Mouse (Mus musculus): ENCODE measurements around the gene Klhl28. TPM values are rescaled to one million over a fixed set of nuclear protein-coding genes. Genes with fewer than 3 reads are reported as not detected.

The Klhl28 gene
- polyA plus RNA-seq (2012; ENCODE audit: insufficient read depth, insufficient read length, missing spikeins): 15.8 and 17.3 TPM in 2 replicates

DNA sequence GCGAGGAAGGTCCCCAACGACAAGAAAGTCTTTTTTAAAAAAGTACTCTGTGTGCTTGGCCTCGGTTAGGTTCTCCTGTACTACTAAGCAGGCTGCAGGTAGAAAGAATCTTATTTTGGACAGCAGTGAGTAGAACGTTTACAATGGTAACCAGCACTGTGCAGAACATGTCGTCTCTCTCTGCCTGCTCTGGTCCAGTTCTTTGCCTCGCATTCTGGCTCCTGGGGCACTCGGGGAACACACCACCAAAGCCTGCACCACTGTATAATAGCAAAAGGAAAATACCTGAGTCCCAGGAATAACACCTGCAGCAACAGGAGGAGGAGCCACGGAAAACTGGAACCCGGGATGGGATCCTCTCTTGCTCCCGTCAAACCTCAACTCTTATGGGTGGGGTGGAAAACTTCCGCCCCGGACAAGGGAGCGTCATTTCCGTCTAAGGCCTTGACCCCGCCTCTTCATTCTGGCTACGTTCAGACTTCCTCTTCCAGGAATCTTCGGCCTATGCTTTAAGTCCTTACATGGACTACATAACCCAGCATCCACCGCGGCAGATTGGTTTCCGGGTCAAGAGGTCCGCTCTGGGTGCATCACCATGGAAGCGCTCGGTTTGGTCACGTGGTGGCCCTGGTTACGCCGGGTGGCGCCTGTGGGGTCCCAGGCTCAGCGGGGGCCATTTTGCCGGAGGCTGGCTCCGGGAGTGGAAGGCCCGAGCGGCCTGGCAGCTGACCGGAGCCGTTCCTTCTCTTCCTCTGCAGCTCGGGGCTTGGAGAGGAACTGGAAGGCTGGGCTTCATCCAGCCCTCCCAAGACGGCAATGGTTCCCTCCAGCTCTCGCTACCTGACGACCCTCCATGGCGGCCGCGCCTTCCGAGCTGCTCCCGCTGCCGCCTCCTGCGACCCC, at the start of gene Klhl28, which contains the start of gene Togaram1:
TSS of gene Klhl28 (minus strand) at position 411 of the 903 bp plus-strand sequence.
TSS of gene Togaram1 (plus strand) at position 681 of the 903 bp plus-strand sequence.
- TF ChIP-seq POLR2A (IDR thresholded peaks at IDR 0.05; ENCODE audit: borderline replicate concordance, low read depth, low read length) (peak; percentile 81), CTCF (IDR thresholded peaks at IDR 0.05; ENCODE audit: low read depth, low read length) (no peak)
- Histone ChIP-seq H3K4me1 (ENCODE audit: control insufficient read depth, insufficient read depth, low read length) (peaks cover 10% of the 10 kb centered on the region), H3K27ac (ENCODE audit: insufficient read depth, low read depth, low read length) (peak within 1 kb of the TSS; percentile 72), H3K4me3 (ENCODE audit: insufficient read depth, low read length) (peak within 1 kb of the TSS; percentile 99)

DNA sequence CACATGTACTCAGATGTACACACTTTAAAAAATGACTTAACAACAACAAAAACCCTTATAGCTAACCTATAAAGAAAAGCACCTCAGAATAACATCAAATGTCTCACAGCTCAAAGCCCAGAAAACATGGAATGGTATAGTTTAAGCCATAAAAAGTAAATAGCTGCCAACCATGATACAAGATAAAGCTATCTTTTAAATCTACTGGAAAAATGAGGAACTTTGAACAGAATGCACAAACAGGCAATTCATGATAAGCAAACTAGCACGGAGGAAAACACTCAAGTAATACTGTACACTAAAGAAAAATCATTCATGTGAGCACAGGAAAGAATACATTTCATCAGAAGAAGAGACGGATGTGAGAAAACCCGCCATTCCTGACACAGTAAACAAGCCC, 42.4 kb upstream of the Klhl28 start:
- Histone ChIP-seq H3K4me3 (ENCODE audit: insufficient read depth, low read length) (no peak overlapping the region), H3K27ac (ENCODE audit: insufficient read depth, low read depth, low read length) (no peak overlapping the region), H3K4me1 (ENCODE audit: control insufficient read depth, insufficient read depth, low read length) (no peaks in the 10 kb centered on the region)
- TF ChIP-seq CTCF (IDR thresholded peaks at IDR 0.05; ENCODE audit: low read depth, low read length) (no peak), POLR2A (IDR thresholded peaks at IDR 0.05; ENCODE audit: borderline replicate concordance, low read depth, low read length) (no peak)

DNA sequence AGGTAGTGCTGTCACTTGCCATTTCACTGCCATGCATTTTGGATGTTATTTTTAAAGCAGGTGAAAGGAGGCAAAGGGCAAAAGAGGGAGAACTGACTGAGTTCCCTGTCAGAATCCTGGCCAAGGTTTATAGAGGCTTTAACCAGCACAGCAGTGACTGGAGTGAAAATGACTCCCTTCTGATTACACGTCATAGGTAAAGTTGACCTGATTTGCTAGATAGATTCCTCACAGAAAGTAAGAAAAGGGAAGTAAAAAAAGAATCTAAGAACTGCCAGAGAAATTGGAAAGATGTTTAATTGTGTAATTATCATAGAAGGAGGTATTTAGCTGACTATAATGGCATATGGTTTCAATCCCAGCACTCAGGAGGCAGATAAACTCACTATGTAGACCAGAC, 12.2 kb upstream of the Klhl28 start:
- TF ChIP-seq POLR2A (IDR thresholded peaks at IDR 0.05; ENCODE audit: borderline replicate concordance, low read depth, low read length) (no peak), CTCF (IDR thresholded peaks at IDR 0.05; ENCODE audit: low read depth, low read length) (no peak)
- H3K4me3 ChIP-seq (ENCODE audit: insufficient read depth, low read length): no peak overlapping the region

DNA sequence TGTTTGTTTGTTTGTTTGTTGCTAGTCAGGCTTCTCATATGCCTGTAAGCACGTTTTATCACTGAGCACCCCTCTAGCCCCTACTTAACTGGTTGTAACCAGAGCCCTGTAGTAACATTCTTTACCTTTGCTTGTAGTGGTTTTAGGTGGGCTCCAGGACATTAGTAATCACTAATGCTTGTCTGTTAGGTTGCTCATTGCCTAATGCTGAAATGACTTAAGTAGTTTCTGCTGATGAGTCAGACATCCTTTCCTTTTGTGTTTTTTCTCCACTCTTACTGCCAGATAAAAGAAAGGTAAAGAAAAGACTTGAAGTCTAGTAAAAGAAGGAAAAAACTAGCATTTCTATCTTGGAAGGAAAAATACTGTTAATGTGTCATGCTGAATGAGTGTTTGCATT, 10.9 kb upstream of the Klhl28 start:
- no peak for TF ChIP-seq POLR2A (IDR thresholded peaks at IDR 0.05; ENCODE audit: borderline replicate concordance, low read depth, low read length)
- TF ChIP-seq CTCF (IDR thresholded peaks at IDR 0.05; ENCODE audit: low read depth, low read length): no peak
- Histone ChIP-seq H3K27ac (ENCODE audit: insufficient read depth, low read depth, low read length) (no peak overlapping the region), H3K4me1 (ENCODE audit: control insufficient read depth, insufficient read depth, low read length) (peaks cover 21% of the 10 kb centered on the region)

More for the DNA sequence above, 12.2 kb upstream of the Klhl28 start:
- H3K27ac ChIP-seq (ENCODE audit: insufficient read depth, low read depth, low read length): no peak overlapping the region
- H3K4me1 ChIP-seq (ENCODE audit: control insufficient read depth, insufficient read depth, low read length): peaks cover 19% of the 10 kb centered on the region

DNA sequence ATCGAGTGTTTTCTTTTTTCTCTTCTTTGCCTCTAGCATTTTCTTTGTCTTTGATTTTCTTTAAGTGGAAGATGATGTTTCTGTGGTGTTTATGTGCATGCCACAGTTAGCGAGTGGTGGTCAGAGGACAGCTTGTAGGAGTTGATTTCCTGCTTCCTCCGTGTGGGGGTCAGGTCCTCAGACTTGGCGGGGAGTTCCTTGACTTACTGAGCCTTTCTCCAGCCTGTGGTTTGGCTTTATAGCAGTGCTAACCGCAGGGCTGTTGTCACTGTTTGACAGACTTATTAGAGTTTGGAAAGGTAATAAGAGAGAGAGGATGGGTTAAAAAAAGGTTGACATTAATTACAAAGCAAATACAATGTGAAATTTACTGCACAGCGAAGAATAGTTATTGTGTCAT, 10.2 kb upstream of the Klhl28 start:
- H3K27ac ChIP-seq (ENCODE audit: insufficient read depth, low read depth, low read length): peak overlapping the region; percentile 8; the same call in 1 of the 2 replicates
- H3K4me3 ChIP-seq (ENCODE audit: insufficient read depth, low read length): peak overlapping the region; percentile 17
- peaks cover 22% of the 10 kb centered on the region for H3K4me1 ChIP-seq (ENCODE audit: control insufficient read depth, insufficient read depth, low read length)
- TF ChIP-seq CTCF (IDR thresholded peaks at IDR 0.05; ENCODE audit: low read depth, low read length) (no peak), POLR2A (IDR thresholded peaks at IDR 0.05; ENCODE audit: borderline replicate concordance, low read depth, low read length) (no peak)

More for the DNA sequence above, 10.9 kb upstream of the Klhl28 start:
- H3K4me3 ChIP-seq (ENCODE audit: insufficient read depth, low read length): no peak overlapping the region

DNA sequence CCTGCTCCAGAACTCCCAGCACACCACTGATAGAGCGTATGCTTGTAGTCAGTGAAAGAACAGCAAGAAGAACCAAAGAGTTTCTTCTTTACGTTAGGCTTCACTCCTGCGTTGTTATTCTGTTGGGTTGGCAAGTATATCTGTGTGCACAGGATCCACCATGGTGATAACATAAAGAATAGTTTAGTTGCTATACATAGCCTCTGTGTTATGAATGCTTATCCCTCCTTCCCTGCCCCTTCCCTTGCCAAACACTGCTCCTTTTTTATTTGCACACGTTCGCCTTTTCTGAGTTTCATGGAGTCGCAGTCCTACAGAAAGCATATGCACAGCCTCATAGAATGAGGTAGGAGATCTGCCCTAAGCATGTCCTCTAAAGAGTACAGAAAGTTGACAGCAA, 6.7 kb upstream of the Klhl28 start:
- no peak overlapping the region for H3K4me3 ChIP-seq (ENCODE audit: insufficient read depth, low read length)
- TF ChIP-seq CTCF (IDR thresholded peaks at IDR 0.05; ENCODE audit: low read depth, low read length) (no peak), POLR2A (IDR thresholded peaks at IDR 0.05; ENCODE audit: borderline replicate concordance, low read depth, low read length) (no peak)
- peaks cover 20% of the 10 kb centered on the region for H3K4me1 ChIP-seq (ENCODE audit: control insufficient read depth, insufficient read depth, low read length)
- no peak overlapping the region for H3K27ac ChIP-seq (ENCODE audit: insufficient read depth, low read depth, low read length)

DNA sequence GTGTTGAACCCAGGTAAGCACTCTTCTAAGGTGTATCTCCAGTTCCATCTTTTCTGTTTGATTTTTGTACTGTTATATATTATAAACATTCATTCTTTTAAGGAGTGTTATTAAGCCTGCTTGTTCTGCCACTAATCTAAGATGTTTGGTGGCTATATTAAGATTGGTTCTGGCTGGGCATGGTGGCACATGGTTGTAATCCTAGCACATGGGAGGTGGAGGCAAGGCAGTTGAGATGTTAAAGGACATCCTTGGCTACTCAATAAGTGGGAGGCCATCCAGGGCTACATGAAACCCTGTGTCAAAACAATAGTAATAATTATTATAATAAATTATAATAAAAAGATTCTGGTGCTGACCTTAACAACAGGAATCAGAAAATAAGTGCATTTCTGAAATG, 6.1 kb upstream of the Klhl28 start:
- TF ChIP-seq POLR2A (IDR thresholded peaks at IDR 0.05; ENCODE audit: borderline replicate concordance, low read depth, low read length) (no peak), CTCF (IDR thresholded peaks at IDR 0.05; ENCODE audit: low read depth, low read length) (no peak)
- Histone ChIP-seq H3K4me1 (ENCODE audit: control insufficient read depth, insufficient read depth, low read length) (peaks cover 20% of the 10 kb centered on the region), H3K4me3 (ENCODE audit: insufficient read depth, low read length) (no peak overlapping the region), H3K27ac (ENCODE audit: insufficient read depth, low read depth, low read length) (no peak overlapping the region)

DNA sequence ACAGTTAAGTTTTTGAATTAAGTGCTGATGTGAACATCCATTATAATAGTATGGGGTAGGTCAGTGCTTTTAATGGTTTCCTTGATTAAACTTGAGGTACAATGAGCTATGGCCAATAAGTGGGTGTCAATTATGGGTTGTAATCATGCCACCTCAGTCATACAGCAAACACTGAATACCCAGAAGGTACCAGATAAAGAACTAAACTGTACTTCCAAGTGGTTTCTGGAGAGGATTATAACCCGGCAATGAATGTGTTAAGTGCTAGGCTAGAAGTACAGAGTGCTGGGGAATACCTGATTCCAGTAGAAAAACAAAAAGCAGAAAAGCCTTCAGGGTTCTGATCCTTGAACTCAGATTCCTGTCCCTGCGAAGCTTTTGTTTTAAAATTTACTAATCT, 2.7 kb upstream of the Klhl28 start:
- peaks cover 14% of the 10 kb centered on the region for H3K4me1 ChIP-seq (ENCODE audit: control insufficient read depth, insufficient read depth, low read length)
- TF ChIP-seq POLR2A (IDR thresholded peaks at IDR 0.05; ENCODE audit: borderline replicate concordance, low read depth, low read length) (no peak), CTCF (IDR thresholded peaks at IDR 0.05; ENCODE audit: low read depth, low read length) (no peak)
- H3K4me3 ChIP-seq (ENCODE audit: insufficient read depth, low read length): peak overlapping the region; percentile 99
- H3K27ac ChIP-seq (ENCODE audit: insufficient read depth, low read depth, low read length): no peak overlapping the region

DNA sequence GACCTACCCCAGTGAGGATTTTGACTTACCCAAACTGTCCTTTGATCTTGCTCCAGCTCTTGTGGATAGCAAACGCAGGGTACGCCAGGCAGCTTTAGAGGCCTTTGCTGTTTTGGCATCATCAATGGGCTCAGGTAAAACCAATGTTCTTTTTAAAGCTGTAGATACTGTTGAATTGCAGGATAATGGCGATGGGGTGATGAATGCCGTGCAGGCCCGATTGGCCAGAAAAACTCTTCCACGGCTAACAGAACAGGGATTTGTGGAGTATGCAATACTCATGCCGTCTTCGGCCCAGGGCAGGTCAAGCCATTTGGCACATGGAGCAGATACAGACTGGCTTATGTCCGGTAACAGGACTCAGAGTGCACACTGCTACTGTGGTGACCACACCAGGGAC, 2.1 kb upstream of the Klhl28 start:
- Histone ChIP-seq H3K27ac (ENCODE audit: insufficient read depth, low read depth, low read length) (no peak overlapping the region), H3K4me3 (ENCODE audit: insufficient read depth, low read length) (peak overlapping the region; percentile 99), H3K4me1 (ENCODE audit: control insufficient read depth, insufficient read depth, low read length) (peaks cover 12% of the 10 kb centered on the region)
- TF ChIP-seq POLR2A (IDR thresholded peaks at IDR 0.05; ENCODE audit: borderline replicate concordance, low read depth, low read length): no peak
- no peak for TF ChIP-seq CTCF (IDR thresholded peaks at IDR 0.05; ENCODE audit: low read depth, low read length)

Measured in bone marrow macrophage, adult 2 months (primary cell).